Mouse (Mus musculus): ENCODE data around the gene Ugt3a1.
"Not testable (repeated sequence)": the region's sequence is repeated elsewhere in the genome, so short reads cannot be mapped to it uniquely, and the experiment has no call there.

The Ugt3a1 gene

DNA sequence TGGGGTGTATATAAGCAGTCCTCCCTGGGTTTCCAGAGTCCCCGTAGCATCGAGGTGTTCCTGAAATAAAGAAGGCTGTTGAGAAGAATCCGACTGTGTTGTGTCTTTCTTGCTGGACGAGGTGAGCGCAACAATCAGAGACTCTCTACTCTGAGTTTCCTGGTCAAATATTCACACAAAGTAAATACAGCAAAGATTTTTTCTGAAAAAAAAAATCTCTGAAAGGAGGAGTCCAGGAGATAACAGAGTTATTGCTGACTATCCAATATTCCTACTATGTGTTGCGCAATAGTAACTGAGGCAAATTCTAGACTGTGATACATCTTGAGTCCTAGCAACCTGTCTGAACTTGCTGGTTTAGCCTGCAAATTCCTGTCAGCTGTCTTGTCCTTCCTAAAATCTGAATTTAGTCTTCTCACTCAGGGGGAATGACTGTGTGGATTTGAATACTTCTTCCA is at the start of gene Ugt3a1:
Gene Ugt3a1 (plus strand): TSS at position 51 of the 458 bp plus-strand sequence.
- DNase-seq: no peak

DNA sequence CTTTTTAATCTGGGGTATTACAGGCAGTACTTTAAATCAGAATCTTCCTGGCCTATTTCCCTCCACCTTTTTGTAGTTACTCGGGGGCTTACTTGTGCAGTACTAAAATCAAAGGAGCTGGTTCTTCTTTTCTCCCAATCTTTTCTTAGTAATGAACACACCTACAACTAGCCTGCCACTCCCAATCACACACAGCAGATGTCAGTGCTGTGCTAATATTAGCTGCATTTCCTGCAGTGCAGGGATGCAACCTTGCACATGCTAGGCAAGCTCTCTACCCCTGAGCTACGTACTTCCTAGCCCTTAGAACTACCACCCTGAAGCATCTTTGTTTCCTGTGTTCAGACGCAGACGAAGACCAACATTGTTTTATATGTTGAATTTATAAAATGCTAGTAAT is 45.8 kb upstream of the Ugt3a1 start:
- DNase-seq: not testable (repeated sequence)

DNA sequence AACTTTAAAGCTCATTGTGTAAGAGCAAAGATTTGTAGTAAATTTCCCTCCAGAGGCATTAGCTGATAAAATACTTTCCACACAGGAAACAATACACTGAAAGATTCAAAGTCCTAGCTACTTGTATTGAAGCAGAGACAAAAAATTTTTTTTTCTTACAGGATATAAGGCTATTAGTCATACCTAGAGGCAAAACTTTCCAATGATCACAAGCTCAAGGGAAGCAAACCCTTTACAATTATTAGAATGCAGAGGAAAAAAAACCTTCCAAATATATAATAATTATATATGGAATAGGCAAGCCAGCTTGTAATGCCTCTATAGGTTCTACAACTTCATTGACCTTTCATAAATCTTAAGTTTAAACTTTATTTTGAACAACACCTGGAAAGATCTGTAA is 30.3 kb upstream of the Ugt3a1 start:
- no peak for DNase-seq

DNA sequence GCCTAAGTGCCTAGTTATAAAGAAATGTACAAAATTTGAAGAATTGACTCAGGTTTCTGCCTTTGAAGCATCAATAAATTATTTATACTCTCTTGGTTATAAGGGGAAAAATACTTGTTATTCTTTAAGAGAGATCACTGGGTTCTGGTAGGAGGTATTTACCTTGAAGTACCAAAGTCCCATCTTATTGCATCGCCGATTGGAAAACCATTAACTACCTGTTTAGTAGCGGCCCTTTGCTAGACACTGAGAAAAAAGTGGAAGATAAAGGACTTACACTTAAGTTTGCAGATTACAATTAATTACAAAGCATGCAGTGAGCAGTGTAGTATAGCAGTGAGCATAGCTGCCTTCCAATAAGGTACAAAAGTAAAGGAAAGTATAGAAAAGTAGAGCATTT is 23.8 kb upstream of the Ugt3a1 start:
- no peak for DNase-seq

DNA sequence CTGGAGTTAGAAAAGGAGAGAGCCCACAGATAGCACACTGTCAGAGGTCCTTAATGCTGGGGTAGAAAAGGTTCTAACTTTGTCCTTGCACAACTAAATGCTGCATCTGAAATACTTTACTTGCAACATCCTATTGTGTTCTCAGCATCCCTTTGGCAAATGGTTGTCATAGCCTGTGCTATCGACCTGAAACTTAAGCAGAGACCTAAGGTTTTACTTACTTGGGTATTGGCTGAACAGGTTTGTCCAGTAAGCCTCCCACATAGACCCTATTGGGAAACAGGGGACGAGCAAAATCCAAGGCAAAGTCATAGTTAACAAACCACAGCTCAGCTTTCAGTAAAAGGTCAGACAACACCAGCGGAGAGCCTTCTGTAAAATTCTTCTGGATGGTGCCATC is 16.1 kb upstream of the Ugt3a1 start:
- no peak for DNase-seq

DNA sequence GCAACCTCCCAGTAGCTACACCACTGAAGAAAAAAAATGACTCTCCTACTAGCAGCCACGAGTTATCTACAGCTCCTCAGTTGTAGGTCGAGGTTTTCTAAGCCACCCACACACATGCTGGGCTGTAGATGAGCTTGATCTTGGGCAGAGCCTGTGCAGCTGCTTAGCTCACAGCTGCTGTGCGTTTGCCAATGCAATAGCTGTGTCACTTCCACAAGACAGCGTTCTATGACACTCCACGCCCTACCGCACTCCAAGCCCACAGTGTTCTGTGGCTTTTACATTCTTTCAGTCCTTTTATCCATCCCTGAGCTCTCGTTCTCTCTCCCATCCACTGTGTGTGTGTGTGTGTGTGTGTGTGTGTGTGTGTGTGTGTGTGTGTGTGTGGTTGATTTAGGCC is 4.8 kb upstream of the Ugt3a1 start:
- DNase-seq: no peak

DNA sequence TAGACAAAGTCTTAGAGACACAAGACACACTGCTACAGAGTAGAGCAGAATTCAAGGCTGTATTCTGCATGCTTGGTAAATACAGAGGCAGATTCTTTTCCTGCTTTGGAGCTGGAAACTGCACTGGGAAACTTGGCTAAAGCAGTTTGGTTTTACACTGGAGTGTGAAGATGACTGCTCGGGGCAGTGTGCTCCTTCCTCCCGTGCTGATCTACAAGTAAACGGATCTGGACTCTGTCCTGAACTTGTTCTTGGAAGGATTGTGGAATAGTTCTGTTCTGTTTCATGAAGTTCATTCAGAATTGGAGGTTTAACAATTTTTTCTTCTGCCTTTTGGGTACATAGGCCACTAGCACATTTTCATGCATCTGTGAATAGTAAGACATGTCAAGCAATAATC is 2.3 kb downstream of the Ugt3a1 start:
- DNase-seq: no peak

DNA sequence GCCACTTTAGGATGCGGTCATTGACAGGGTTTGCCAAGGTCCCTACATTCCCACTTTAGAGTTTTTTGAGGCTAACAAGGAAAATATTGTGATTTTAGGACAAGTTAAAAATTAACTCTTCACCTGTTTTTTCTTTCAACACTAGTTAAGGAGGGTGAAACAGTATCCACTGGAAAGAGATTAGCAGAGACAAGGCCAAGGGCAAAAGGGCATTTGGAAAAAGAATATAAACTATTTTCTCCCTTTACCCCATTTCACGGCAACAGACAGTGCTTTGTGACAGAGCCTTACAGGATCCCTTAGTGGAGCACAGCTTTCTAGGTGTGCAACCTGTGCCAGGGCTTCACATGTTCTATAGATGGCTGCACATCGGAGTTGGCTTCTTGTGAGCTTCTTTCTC is 2.9 kb downstream of the Ugt3a1 start:
- DNase-seq: no peak

DNA sequence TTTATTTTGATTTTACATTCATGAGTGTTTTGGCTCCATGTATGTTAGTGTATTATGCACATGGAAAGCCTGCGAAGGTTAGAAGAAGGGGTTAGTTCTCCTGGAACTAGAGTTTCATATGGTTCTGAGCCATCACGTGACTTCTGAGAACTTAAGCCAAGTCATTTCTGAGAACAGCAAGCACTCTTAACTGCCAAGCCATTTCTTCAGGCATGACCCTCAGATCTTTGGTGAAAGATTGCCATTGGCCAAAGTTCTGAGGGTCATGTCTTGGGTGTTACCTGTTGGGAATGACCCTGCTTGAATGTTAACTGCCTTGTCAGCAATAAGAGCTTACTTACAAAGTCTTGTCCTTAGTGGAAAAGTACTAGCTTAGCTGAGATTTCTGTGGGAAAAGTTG is 6.5 kb downstream of the Ugt3a1 start:
- DNase-seq: no peak

DNA sequence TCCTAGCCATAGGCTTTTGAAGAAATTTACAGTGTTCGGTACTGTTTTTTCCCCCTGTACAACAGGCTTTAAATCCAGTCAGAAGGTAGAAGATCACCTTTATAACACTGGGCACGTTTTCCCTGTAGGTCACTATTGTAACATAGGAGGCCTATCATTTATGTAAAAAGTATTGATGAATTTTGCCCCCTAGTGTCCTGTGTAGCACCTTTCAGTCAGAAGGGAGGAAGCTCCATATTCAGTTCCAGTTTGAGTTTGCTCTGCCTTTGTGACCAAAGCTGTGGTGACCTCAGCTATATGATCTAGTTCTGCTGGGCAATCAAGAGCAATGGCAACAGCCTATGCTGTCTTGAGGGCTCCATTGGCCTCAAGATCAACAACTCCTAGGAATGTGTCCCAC is 13.0 kb downstream of the Ugt3a1 start:
- DNase-seq: no peak

DNA sequence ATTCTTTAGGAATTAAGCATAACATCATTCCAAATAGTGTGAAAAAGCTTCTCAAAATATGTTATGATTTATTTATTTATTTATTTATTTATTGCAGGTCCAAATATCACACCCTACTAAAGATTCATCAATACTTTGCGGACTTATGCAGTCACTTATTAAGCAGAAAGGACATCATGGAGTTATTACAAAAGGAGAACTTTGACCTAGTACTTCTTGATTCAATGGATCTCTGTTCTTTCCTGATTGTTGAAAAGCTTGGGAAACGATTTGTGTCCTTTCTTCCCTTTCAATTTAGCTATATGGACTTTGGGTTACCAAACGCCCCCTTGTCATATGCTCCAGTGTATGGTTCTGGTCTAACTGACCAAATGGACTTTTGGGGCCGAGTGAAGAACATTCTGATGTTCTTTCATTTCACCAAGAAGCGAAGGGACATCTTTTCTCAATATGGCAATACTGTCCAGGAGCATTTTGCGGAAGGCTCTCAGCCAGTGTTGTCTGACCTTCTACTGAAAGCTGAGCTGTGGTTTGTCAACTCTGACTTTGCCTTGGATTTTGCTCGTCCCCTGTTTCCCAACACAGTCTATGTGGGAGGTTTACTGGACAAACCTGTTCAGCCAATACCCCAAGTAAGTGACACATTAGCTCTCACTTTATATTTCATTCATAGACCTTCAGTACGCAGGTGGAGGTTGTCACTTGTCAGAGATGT is 29.4 kb downstream of the Ugt3a1 start:
- DNase-seq: no peak

DNA sequence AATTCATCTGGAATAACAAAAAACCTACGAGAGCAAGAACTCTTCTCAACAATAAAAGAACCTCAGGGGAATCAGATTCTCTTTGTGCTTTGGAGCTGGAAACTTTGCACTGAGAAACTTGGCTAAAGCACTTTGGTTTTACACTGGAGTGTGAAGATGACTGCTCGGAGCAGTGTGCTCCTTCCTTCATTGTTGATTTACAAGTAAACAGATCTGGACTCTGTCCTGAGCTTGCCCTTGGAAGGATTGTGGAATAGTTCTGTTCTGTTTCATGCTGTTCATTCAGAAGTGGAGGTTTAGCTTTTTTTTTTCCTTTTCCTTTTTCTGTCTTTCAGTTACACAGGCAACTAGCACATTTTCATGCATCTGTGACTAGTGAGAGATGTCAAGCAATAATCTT is 57.9 kb downstream of the Ugt3a1 start:
- no peak for DNase-seq

DNA sequence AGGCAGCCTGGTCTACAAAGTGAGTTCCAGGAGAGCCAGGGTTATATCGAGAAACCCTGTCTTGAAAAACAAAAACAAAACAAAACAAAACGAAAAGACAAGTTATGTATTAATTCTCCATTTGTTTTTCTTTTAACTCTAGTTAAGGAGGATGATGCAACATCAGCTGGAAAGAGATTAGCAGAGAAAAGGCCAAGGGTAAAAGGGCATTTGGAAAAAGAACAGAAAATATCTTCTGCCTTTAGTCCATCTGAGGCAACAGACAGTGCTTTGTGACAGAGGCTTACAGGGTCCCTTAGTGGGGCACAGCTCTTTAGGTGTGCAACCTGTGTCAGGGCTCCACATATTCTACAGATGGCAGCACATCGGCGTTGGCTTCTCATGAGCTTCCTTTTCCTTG is 58.7 kb downstream of the Ugt3a1 start, which contains the start of gene Ugt3a2:
Gene Ugt3a2 (plus strand): TSS at position 210 of the 400 bp plus-strand sequence.
- DNase-seq: no peak

DNA sequence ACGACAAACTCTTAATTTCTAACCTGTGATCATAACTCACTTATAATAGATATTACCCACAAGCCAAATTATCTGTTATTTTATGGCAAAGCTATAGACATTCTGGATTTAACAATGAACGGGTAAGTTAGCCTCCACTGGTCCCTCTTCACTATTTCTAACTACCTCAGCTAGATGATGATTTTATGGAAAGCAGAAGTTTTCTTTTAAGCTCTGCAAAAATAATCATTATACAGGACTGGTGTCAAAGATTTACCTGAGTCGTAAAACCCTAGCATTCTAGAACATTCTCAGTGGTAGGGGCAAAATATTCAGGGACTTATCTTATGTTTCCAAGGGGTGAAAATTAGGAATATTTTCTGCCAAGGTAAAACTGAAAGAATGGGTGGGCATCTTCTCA is 59.9 kb downstream of the Ugt3a1 start:
- DNase-seq: no peak

DNA sequence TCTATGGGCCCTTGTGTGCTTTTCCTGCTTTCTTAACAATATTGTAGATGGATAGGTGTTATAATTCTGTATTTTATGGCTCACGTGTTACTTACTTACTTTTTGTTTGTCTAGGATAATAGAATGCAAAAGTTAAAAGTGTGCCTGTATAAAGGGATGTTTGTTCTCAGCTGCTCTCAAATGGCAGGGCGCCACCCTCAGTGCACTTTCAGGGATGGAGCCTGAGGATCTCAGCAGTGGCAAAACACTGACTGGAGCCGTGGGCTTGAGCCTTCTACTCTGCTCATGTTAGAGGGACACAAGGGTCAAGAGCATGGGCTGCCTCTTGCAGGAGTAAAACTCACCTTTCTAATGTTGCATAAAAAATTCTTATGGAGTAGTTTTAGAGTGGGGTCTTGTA is 60.3 kb downstream of the Ugt3a1 start:
- DNase-seq: no peak

DNA sequence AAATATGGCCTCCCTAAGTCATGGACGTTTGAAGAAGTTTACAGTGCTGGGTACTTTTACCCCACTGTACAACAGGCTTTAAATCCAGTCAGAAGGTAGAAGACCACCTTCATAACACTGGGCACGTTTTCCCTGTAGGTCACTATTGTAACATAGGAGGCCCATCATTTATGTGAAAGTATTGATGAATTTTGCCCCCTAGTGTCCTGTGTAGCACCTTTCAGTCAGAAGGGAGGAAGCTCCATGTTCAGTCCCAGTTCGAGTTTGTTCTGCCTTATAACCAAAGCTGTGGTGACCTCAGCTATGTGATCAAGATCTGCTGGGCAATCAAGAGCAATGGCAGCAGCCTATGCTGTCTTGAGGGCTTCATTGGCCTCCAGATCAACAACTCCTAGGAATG is 72.1 kb downstream of the Ugt3a1 start:
- no peak for DNase-seq

DNA sequence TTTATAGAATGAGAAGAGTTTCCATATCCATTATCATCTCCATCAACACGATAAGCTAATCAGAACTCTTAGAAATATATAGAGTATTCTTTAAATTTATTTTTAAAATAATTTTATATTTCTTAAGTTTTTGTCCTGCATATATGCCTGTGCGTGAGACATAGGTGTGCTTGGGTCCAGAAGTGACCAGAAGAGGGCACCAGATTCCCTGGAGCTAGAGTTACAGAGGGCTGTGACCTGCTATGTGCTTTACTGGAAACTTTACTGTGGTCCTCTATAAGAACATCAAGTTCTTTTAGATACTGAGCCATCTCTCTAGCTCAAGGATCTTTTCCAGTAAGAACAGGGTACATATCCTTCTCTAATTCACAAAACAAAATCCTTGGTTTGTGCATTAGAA is 86.1 kb downstream of the Ugt3a1 start:
- no peak for DNase-seq

All from cerebellum, postnatal 14 days (tissue).